Mouse (Mus musculus) C2C12 (cell line): ENCODE results near the gene Zfp74. TPM values are rescaled to one million over a fixed set of nuclear protein-coding genes. Genes with fewer than 3 reads are reported as not detected.

Experiments used
- H3K27me3 ChIP-seq: one replicate; pipeline ENCODE4 v1.6.1; 2011; ENCODE audit not compliant: control insufficient read depth, insufficient read depth, insufficient read length
- H3K36me3 ChIP-seq: one replicate; pipeline ENCODE4 v1.6.1; 2011; ENCODE audit not compliant: control insufficient read depth, insufficient read depth
- H3K4me3 ChIP-seq: one replicate; pipeline ENCODE4 v1.5.1; 2011; ENCODE audit warnings: mild to moderate bottlenecking, control low read depth; ENCODE audit not compliant: poor library complexity, insufficient read depth, severe bottlenecking
- H3K79me2 ChIP-seq: one replicate; pipeline ENCODE4 v1.6.1; 2011; ENCODE audit not compliant: control insufficient read depth, insufficient read depth
- H3K79me3 ChIP-seq: one replicate; pipeline ENCODE4 v1.6.1; 2011; ENCODE audit warnings: low read depth, control low read depth
- H3ac ChIP-seq: one replicate; pipeline ENCODE3; 2011; ENCODE audit warnings: low read depth; ENCODE audit not compliant: control insufficient read depth, insufficient read length
- CEBPB ChIP-seq: IDR thresholded peaks from one replicate; pipeline ENCODE4 v1.6.1; 2011; ENCODE audit warnings: low read depth, mild to moderate bottlenecking, control low read depth, moderate library complexity
- CTCF ChIP-seq: IDR thresholded peaks from one replicate; pipeline ENCODE4 v1.5.1; 2011; ENCODE audit not compliant: control insufficient read depth, insufficient read depth, insufficient read length
- FOSL1 ChIP-seq: IDR thresholded peaks from one replicate; pipeline ENCODE4 v1.8.0; 2011; ENCODE audit warnings: mild to moderate bottlenecking, low read length; ENCODE audit not compliant: poor library complexity, insufficient read depth, severe bottlenecking
- MAX ChIP-seq: IDR thresholded peaks from one replicate; pipeline ENCODE4 v1.6.1; 2011; ENCODE audit warnings: mild to moderate bottlenecking, control low read depth
- MYOD1 ChIP-seq: IDR thresholded peaks from one replicate; pipeline ENCODE4 v1.6.1; 2011; ENCODE audit warnings: low read depth; ENCODE audit not compliant: control insufficient read depth, insufficient read length
- MYOG ChIP-seq: IDR thresholded peaks from one replicate; pipeline ENCODE4 v1.6.1; 2011; ENCODE audit not compliant: control insufficient read depth, insufficient read length; ENCODE audit errors: extremely low read depth
- USF1 ChIP-seq: IDR thresholded peaks from one replicate; pipeline ENCODE4 v1.6.1; 2011; ENCODE audit warnings: low read depth, mild to moderate bottlenecking, control low read depth, moderate library complexity
- polyA plus RNA-seq: library from polyadenylated mRNA; unstranded; fragments of >200 nt; fragmentation: generic; extraction: Trizol; gene quantifications from one replicate; pipeline ENCODE4 v1.2.1, GENCODE M21; 2012; ENCODE audit warnings: missing spikeins

The Zfp74 gene
- polyA plus RNA-seq, 1 experiment: 1.9 TPM

- Histone ChIP-seq H3K79me3 (no peaks in the 10 kb centered on the region), H3ac (no peak overlapping the region), H3K4me3 (no peak overlapping the region), H3K79me2 (no peaks in the 10 kb centered on the region), H3K36me3 (peaks cover 27% of the 10 kb centered on the region), H3K27me3 (no peaks in the 10 kb centered on the region)
- TF ChIP-seq CEBPB (no peak), MAX (no peak), USF1 (no peak), MYOG (no peak), CTCF (no peak), FOSL1 (no peak), MYOD1 (no peak)
Measured at GRCm38 (mm10) chr7:29917371-29918061, 36.4 kb downstream of the Zfp74 start.

- Histone ChIP-seq H3K4me3 (no peak overlapping the region), H3K79me2 (peaks cover 20% of the 10 kb centered on the region), H3ac (no peak overlapping the region), H3K36me3 (peaks cover 27% of the 10 kb centered on the region), H3K79me3 (peaks cover 5% of the 10 kb centered on the region), H3K27me3 (no peaks in the 10 kb centered on the region)
- no peak for TF ChIP-seq CEBPB
- no peak for TF ChIP-seq MYOD1
- no peak for TF ChIP-seq USF1
- TF ChIP-seq MYOG: no peak
- no peak for TF ChIP-seq MAX
- no peak for TF ChIP-seq FOSL1
- no peak for TF ChIP-seq CTCF
Measured at GRCm38 (mm10) chr7:29912172-29912571, 41.7 kb downstream of the Zfp74 start.

- Histone ChIP-seq H3K79me3 (peaks cover 5% of the 10 kb centered on the region), H3K4me3 (peak overlapping the region; percentile 2), H3K79me2 (peaks cover 20% of the 10 kb centered on the region), H3ac (no peak overlapping the region), H3K27me3 (no peaks in the 10 kb centered on the region), H3K36me3 (peaks cover 24% of the 10 kb centered on the region)
- TF ChIP-seq MAX (no peak), USF1 (no peak)
Measured at GRCm38 (mm10) chr7:29910252-29910651, 43.6 kb downstream of the Zfp74 start.

- peaks cover 7% of the 10 kb centered on the region for H3K79me3 ChIP-seq
- TF ChIP-seq MAX: peak; percentile 52
- TF ChIP-seq FOSL1: no peak
- H3K79me2 ChIP-seq: peaks cover 20% of the 10 kb centered on the region
- peaks cover 6% of the 10 kb centered on the region for H3K36me3 ChIP-seq
- peak within 1 kb of the TSS; percentile 39 for H3K4me3 ChIP-seq
- H3K27me3 ChIP-seq: no peaks in the 10 kb centered on the region
- H3ac ChIP-seq: peak within 1 kb of the TSS; percentile 94
Measured at GRCm38 (mm10) chr7:29908130-29908950, 45.5 kb downstream of the Zfp74 start, which contains the start of gene Zfp383. Gene Zfp383, plus strand, starts transcription at chr7:29908223.

GRCm38 (mm10) chr7:29907206-29907605 lies 46.7 kb downstream of the Zfp74 start:
- no peak overlapping the region for H3ac ChIP-seq
- no peak overlapping the region for H3K4me3 ChIP-seq
- TF ChIP-seq MYOG (no peak), CEBPB (no peak), MYOD1 (no peak), CTCF (no peak), FOSL1 (no peak), MAX (no peak), USF1 (no peak)
- H3K79me2 ChIP-seq: peaks cover 20% of the 10 kb centered on the region
- H3K36me3 ChIP-seq: no peaks in the 10 kb centered on the region
- no peaks in the 10 kb centered on the region for H3K27me3 ChIP-seq
- peaks cover 7% of the 10 kb centered on the region for H3K79me3 ChIP-seq

GRCm38 (mm10) chr7:29906682-29907058 lies 47.2 kb downstream of the Zfp74 start:
- H3K4me3 ChIP-seq: no peak overlapping the region
- TF ChIP-seq CTCF (no peak), MYOD1 (no peak), USF1 (no peak), CEBPB (no peak), FOSL1 (no peak), MYOG (no peak)

More at GRCm38 (mm10) chr7:29906682-29907058, 47.2 kb downstream of the Zfp74 start:
- Histone ChIP-seq H3ac (no peak overlapping the region), H3K27me3 (no peaks in the 10 kb centered on the region), H3K79me2 (peaks cover 20% of the 10 kb centered on the region), H3K79me3 (peaks cover 7% of the 10 kb centered on the region), H3K36me3 (no peaks in the 10 kb centered on the region)
